Mouse (Mus musculus) CH12.LX (cell line): Measurements from ENCODE around the gene Pkn1. TPM values are rescaled to one million over a fixed set of nuclear protein-coding genes. Genes with fewer than 3 reads are reported as not detected.

Experiments used
- DNase-seq: peaks from one replicate; pipeline ENCODE4 v3.0.0-alpha.2; 2013; ENCODE audit errors: extremely low read depth
- H3K27ac ChIP-seq: 2 replicates; pipeline ENCODE4 v1.5.1; 2012; ENCODE audit warnings: low read depth, mild to moderate bottlenecking, control low read depth, moderate library complexity; ENCODE audit not compliant: insufficient read depth
- H3K27me3 ChIP-seq: replicated peaks from 2 replicates; pipeline ENCODE3; 2012; ENCODE audit warnings: inconsistent platforms
- H3K36me3 ChIP-seq, 2 experiments: replicated peaks in 1 of 2; 2 replicates each; pipeline versions ENCODE3 to v1.6.1; 2012; ENCODE audit warnings: inconsistent platforms in 1 of 2, low read length in 1 of 2, mild to moderate bottlenecking in 1 of 2, mixed read lengths in 1 of 2, moderate library complexity in 1 of 2; ENCODE audit not compliant: control insufficient read depth in 1 of 2, insufficient read depth in 1 of 2
- H3K4me1 ChIP-seq, 2 experiments: 2 replicates each; pipeline ENCODE4 v1.6.1; 2012; ENCODE audit warnings: inconsistent platforms in 1 of 2, moderate library complexity in 1 of 2; ENCODE audit not compliant: insufficient read depth in 2 of 2, control insufficient read depth in 1 of 2
- H3K4me2 ChIP-seq: 2 replicates; pipeline ENCODE4 v1.6.1; 2012; ENCODE audit warnings: low read depth, mild to moderate bottlenecking, control low read depth; ENCODE audit not compliant: poor library complexity, insufficient read depth, severe bottlenecking
- H3K4me3 ChIP-seq, 3 experiments: fragments of 150-350 bp in 1 of 3; sonication (generic) in 1 of 3; replicated peaks in 1 of 3; 2 replicates each; pipeline versions ENCODE3 to v1.5.1; 2011 to 2012; ENCODE audit warnings: low read depth in 2 of 3, low read length in 2 of 3, mild to moderate bottlenecking in 2 of 3, moderate library complexity in 2 of 3, control low read depth in 1 of 3, improper control_type of control experiment in 1 of 3, inconsistent platforms in 1 of 3, mixed read lengths in 1 of 3; ENCODE audit not compliant: poor library complexity in 1 of 3
- H3K79me2 ChIP-seq: replicated peaks from 2 replicates; pipeline ENCODE4 v1.6.1; 2012; ENCODE audit warnings: mild to moderate bottlenecking, moderate library complexity; ENCODE audit not compliant: control insufficient read depth, poor library complexity, insufficient read depth, severe bottlenecking; ENCODE audit errors: extremely low read depth
- H3K9ac ChIP-seq: 2 replicates; pipeline ENCODE4 v1.6.1; 2012; ENCODE audit warnings: low read depth, mild to moderate bottlenecking, control low read depth, moderate library complexity; ENCODE audit not compliant: insufficient read depth
- H3K9me3 ChIP-seq: replicated peaks from 2 replicates; pipeline ENCODE3; 2012; ENCODE audit warnings: low read length, inconsistent platforms, mixed read lengths
- BHLHE40 ChIP-seq: IDR thresholded peaks from 2 replicates; pipeline ENCODE4 v1.6.1; 2011; ENCODE audit warnings: mild to moderate bottlenecking, low read depth, low read length, improper control_type of control experiment
- CHD1 ChIP-seq: IDR thresholded peaks from 2 replicates; pipeline ENCODE4 v1.6.1; 2012; ENCODE audit warnings: low read depth, low read length, improper control_type of control experiment, inconsistent platforms
- CHD2 ChIP-seq: IDR thresholded peaks from 2 replicates; pipeline ENCODE4 v1.6.1; 2011; ENCODE audit warnings: low read length, improper control_type of control experiment
- CTCF ChIP-seq, 2 experiments: IDR thresholded peaks in 1 of 2; conservative IDR thresholded peaks in 1 of 2; 2 replicates each; pipeline ENCODE4 v1.5.1; 2011 to 2012; ENCODE audit warnings: low read depth in 2 of 2, low read length in 2 of 2, improper control_type of control experiment in 1 of 2, inconsistent platforms in 1 of 2, mild to moderate bottlenecking in 1 of 2, moderate library complexity in 1 of 2
- E2F4 ChIP-seq: IDR thresholded peaks from 2 replicates; pipeline ENCODE4 v1.6.1; 2011; ENCODE audit warnings: low read depth, low read length, improper control_type of control experiment; ENCODE audit not compliant: insufficient replicate concordance
- EP300 ChIP-seq: IDR thresholded peaks from 2 replicates; pipeline ENCODE4 v1.6.1; 2011; ENCODE audit warnings: low read length, improper control_type of control experiment
- HCFC1 ChIP-seq: IDR thresholded peaks from 2 replicates; pipeline ENCODE4 v1.6.1; 2012; ENCODE audit warnings: low read depth, mild to moderate bottlenecking, inconsistent platforms, low read length, improper control_type of control experiment
- IRF4 ChIP-seq: IDR thresholded peaks from 2 replicates; pipeline ENCODE4 v1.6.1; 2014; ENCODE audit warnings: low read depth, mild to moderate bottlenecking, inconsistent platforms, low read length, improper control_type of control experiment
- JUN ChIP-seq: IDR thresholded peaks from 2 replicates; pipeline ENCODE4 v1.6.1; 2011; ENCODE audit warnings: low read depth, mild to moderate bottlenecking, low read length, improper control_type of control experiment, moderate library complexity; ENCODE audit not compliant: insufficient read depth
- JUND ChIP-seq: conservative IDR thresholded peaks from 2 replicates; pipeline ENCODE4 v1.6.1; 2011; ENCODE audit warnings: low read depth, low read length, improper control_type of control experiment
- KAT2A ChIP-seq: IDR thresholded peaks from 2 replicates; pipeline ENCODE4 v1.6.1; 2012; ENCODE audit warnings: low read length, improper control_type of control experiment, inconsistent platforms; ENCODE audit not compliant: insufficient replicate concordance
- MAX ChIP-seq: IDR thresholded peaks from 2 replicates; pipeline ENCODE4 v1.6.1; 2011; ENCODE audit warnings: low read length, improper control_type of control experiment
- MAZ ChIP-seq: IDR thresholded peaks from 2 replicates; pipeline ENCODE4 v1.6.1; 2012; ENCODE audit warnings: low read depth, mild to moderate bottlenecking, inconsistent platforms, low read length, improper control_type of control experiment, moderate library complexity
- MEF2A ChIP-seq: IDR thresholded peaks from 2 replicates; pipeline ENCODE4 v1.6.1; 2014; ENCODE audit warnings: low read depth, mild to moderate bottlenecking, inconsistent platforms, low read length, improper control_type of control experiment, borderline replicate concordance
- MXI1 ChIP-seq: IDR thresholded peaks from 2 replicates; pipeline ENCODE4 v1.6.1; 2011; ENCODE audit warnings: mild to moderate bottlenecking, low read depth, low read length, improper control_type of control experiment
- MYC ChIP-seq: IDR thresholded peaks from 2 replicates; pipeline ENCODE4 v1.6.1; 2011; ENCODE audit warnings: low read depth, mild to moderate bottlenecking, improper control_type of control experiment, low read length
- NELFE ChIP-seq: IDR thresholded peaks from 2 replicates; pipeline ENCODE4 v1.6.1; 2011; ENCODE audit warnings: low read depth, low read length, improper control_type of control experiment
- NRF1 ChIP-seq: IDR thresholded peaks from 2 replicates; pipeline ENCODE4 v1.6.1; 2014; ENCODE audit warnings: low read depth, mild to moderate bottlenecking, inconsistent platforms, low read length, improper control_type of control experiment, moderate library complexity
- POLR2A ChIP-seq: IDR thresholded peaks from 2 replicates; pipeline ENCODE4 v1.6.1; 2011; ENCODE audit warnings: low read depth, mild to moderate bottlenecking, improper control_type of control experiment, low read length
- POLR2AphosphoS2 ChIP-seq: IDR thresholded peaks from 2 replicates; pipeline ENCODE4 v1.6.1; 2011; ENCODE audit warnings: low read depth, low read length, improper control_type of control experiment
- RAD21 ChIP-seq: IDR thresholded peaks from 2 replicates; pipeline ENCODE4 v1.6.1; 2011; ENCODE audit warnings: low read depth, mild to moderate bottlenecking, low read length, improper control_type of control experiment, moderate library complexity
- SIN3A ChIP-seq: IDR thresholded peaks from 2 replicates; pipeline ENCODE4 v1.6.1; 2012; ENCODE audit warnings: low read length, improper control_type of control experiment, inconsistent platforms
- TBP ChIP-seq: conservative IDR thresholded peaks from 2 replicates; pipeline ENCODE4 v1.6.1; 2011; ENCODE audit warnings: low read depth, low read length, improper control_type of control experiment
- TCF12 ChIP-seq: IDR thresholded peaks from 2 replicates; pipeline ENCODE4 v1.6.1; 2014; ENCODE audit warnings: low read depth, mild to moderate bottlenecking, inconsistent platforms, low read length, improper control_type of control experiment
- UBTF ChIP-seq: IDR thresholded peaks from 2 replicates; pipeline ENCODE4 v1.6.1; 2012; ENCODE audit warnings: low read depth, mild to moderate bottlenecking, inconsistent platforms, low read length, improper control_type of control experiment, moderate library complexity
- USF1 ChIP-seq: IDR thresholded peaks from 2 replicates; pipeline ENCODE4 v1.6.1; 2014; ENCODE audit warnings: low read depth, mild to moderate bottlenecking, inconsistent platforms, low read length, improper control_type of control experiment
- USF2 ChIP-seq: conservative IDR thresholded peaks from 2 replicates; pipeline ENCODE4 v1.6.1; 2011; ENCODE audit warnings: low read depth, low read length, improper control_type of control experiment
- ZC3H11A ChIP-seq: IDR thresholded peaks from 2 replicates; pipeline ENCODE4 v1.6.1; 2012; ENCODE audit warnings: low read depth, mild to moderate bottlenecking, inconsistent platforms, low read length, improper control_type of control experiment
- ZKSCAN1 ChIP-seq: IDR thresholded peaks from 2 replicates; pipeline ENCODE4 v1.6.1; 2012; ENCODE audit warnings: low read depth, inconsistent platforms, low read length, improper control_type of control experiment, borderline replicate concordance
- dilution Hi-C: fragments of 300-500 bp; cut with MboI; formaldehyde crosslinking; loops from 2 replicates; pipeline ENCODE4 v1.14.3; 2020; ENCODE audit warnings: low sequenced_read_pairs; ENCODE audit not compliant: extremely low pct_unique_long_range_greater_than_20kb, extremely low pct_ligation_motif_present
- in situ Hi-C: fragments of 300-500 bp; cut with MboI; formaldehyde crosslinking; loops from 3 replicates; pipeline ENCODE4 v1.14.3; 2019; ENCODE audit warnings: low sequenced_read_pairs, low pct_ligation_motif_present, low pct_unique_long_range_greater_than_20kb, mixed read lengths
- polyA plus RNA-seq: library from polyadenylated mRNA; unstranded; fragments of >175 nt; gene quantifications from 2 replicates; pipeline ENCODE4 v1.2.1, GENCODE M21; 2012; ENCODE audit warnings: low read depth; ENCODE audit not compliant: insufficient read length
- total RNA-seq, 2 experiments: library from RNA; depleted of rRNA; stranded (reverse); fragments of 300-350 nt in 1 of 2; fragments of >200 nt in 1 of 2; gene quantifications; 2 replicates each; pipeline ENCODE4 v1.2.3; 2012 to 2014

The Pkn1 gene
- total RNA-seq (2012; rRNA removed) (44.6 and 47.8 TPM in 2 replicates), total RNA-seq (2014; rRNA removed) (28.1 and 33.5 TPM in 2 replicates), polyA plus RNA-seq (58.8 and 60.3 TPM in 2 replicates)

DNA sequence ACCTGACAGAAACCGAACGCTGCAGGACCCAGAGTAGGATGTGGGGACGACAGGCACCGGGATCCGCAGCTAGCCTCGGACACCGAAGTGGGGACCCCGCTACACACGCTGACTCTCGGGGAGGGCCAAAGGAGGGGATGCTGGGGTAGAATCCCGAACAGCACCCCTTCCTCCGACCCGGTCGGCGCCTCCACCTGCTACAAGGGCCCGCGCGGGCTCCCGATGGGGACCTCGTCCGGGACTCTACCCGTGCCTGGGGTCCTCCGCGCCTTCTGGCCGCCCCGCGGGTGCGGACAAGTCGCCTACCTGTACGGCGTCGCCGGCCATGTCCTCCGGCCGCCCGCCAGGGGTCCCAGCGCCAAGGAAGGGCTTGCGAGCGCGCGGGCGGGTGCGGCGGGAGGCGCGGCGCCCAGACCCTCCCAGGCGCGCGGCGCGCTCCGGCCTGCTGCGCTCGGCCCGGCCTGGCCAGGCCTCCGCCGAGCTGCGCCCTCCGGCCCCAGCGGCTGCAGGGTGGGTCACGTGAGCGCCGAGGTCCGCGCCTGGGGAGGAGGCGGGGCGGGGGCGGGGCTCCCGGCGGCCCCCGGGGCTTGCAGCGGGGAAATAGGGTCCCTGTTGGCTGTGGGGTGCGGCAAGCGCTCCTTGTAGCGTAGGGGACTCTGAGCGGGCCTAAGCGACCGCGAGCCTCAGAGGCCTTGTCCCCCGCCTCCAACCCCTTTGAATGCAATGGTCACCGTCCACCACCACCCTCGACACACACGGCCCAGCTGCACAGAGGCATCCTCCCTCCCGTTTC lies at the start of gene Pkn1:
TSS of gene Pkn1 (minus strand) at position 519 of the 793 bp plus-strand sequence.
- Histone ChIP-seq H3K79me2 (peaks cover 27% of the 10 kb centered on the region), H3K27ac (peak within 1 kb of the TSS; percentile 69), H3K27me3 (no peaks in the 10 kb centered on the region), H3K4me2 (peak within 1 kb of the TSS; percentile 64), H3K4me1 (peaks cover 25 to 49% of the 10 kb centered on the region in 2 experiments), H3K36me3 (peaks cover 0 to 25% of the 10 kb centered on the region in 2 experiments), H3K9ac (peak within 1 kb of the TSS; percentile 85), H3K4me3 (peak within 1 kb of the TSS; percentile 72 to 94 (median 84)), H3K9me3 (peaks cover 6% of the 10 kb centered on the region)
- dilution Hi-C loops, result no loop called here
- 0 out of 2 replicates have a peak, but pooled peaks have one; percentile 45 for TF ChIP-seq NRF1
- 0 out of 2 replicates have a peak, but pooled peaks have one; percentile 1 for TF ChIP-seq TCF12
- peak; percentile 88 for TF ChIP-seq USF1
- TF ChIP-seq UBTF, result no peak
- TF ChIP-seq POLR2A, result peak; percentile 70
- TF ChIP-seq ZKSCAN1, result no peak
- no peak; the same call in 1 of the 2 replicates for TF ChIP-seq USF2
- 0 out of 2 replicates have a peak, but pooled peaks have one; percentile 23 for TF ChIP-seq SIN3A
- TF ChIP-seq NELFE, result peak; percentile 70
- TF ChIP-seq BHLHE40, result peak; percentile 91
- peak; percentile 60 for DNase-seq
- in situ Hi-C loops, result no loop called here

DNA sequence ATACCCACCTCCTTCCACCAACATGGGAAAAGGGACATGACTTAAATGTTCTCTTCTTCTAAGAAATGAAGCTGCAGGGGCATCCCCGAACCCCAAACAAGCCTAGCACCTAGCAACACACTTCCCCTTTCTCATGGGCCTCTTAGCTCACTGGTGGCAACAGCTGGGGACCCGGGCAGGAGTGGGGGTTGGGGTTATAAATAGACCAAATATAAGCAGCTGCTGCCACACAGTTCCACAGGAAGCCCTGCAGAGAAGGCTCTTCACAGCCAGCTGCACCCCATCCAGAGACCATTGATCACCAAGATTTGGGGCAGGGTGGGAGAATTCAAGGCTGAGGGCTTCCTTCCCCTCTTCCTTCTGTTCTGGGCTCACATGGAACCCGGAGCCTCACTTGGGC lies 49.7 kb upstream of the Pkn1 start:
- Histone ChIP-seq H3K27ac (peak overlapping the region; percentile 76), H3K9ac (peak overlapping the region; percentile 15; the same call in 1 of the 2 replicates), H3K4me1 (peaks cover 4 to 63% of the 10 kb centered on the region in 2 experiments; a peak in 3 of 4 replicates), H3K4me3 (no peak overlapping the region), H3K9me3 (no peaks in the 10 kb centered on the region), H3K36me3 (no peaks in the 10 kb centered on the region), H3K79me2 (no peaks in the 10 kb centered on the region), H3K4me2 (peak overlapping the region; percentile 89), H3K27me3 (no peaks in the 10 kb centered on the region)
- in situ Hi-C loops, result no loop called here
- DNase-seq, result peak; percentile 98
- dilution Hi-C loops, result no loop called here
- peak; percentile 100 for TF ChIP-seq MEF2A
- TF ChIP-seq MYC, result peak; percentile 63; the same call in 1 of the 2 replicates
- TF ChIP-seq JUND, result peak; percentile 15; the same call in 1 of the 2 replicates
- TF ChIP-seq CHD2, result peak; percentile 96
- 0 out of 2 replicates have a peak, but pooled peaks have one; percentile 55 for TF ChIP-seq KAT2A
- TF ChIP-seq MAX, result 0 out of 2 replicates have a peak, but pooled peaks have one; percentile 29
- TF ChIP-seq NRF1, result peak; percentile 22; the same call in 1 of the 2 replicates
- TF ChIP-seq ZKSCAN1, result no peak
- TF ChIP-seq EP300, result peak; percentile 96
- no peak for TF ChIP-seq E2F4
- TF ChIP-seq CHD1, result no peak
- peak; percentile 41; the same call in 1 of the 2 replicates for TF ChIP-seq JUN
- TF ChIP-seq HCFC1, result peak; percentile 30; the same call in 1 of the 2 replicates
- no peak; the same call in none of the 2 replicates for TF ChIP-seq RAD21
- peak; percentile 74 for TF ChIP-seq POLR2A
- no peak for TF ChIP-seq POLR2AphosphoS2
- TF ChIP-seq IRF4, result peak; percentile 89
- no peak for TF ChIP-seq CTCF (conservative IDR thresholded peaks at IDR 0.05 in 1 of 2, IDR thresholded peaks at IDR 0.05 in 1 of 2; ENCODE audit: low read depth in 2 of 2, low read length in 2 of 2)
- TF ChIP-seq MAZ, result peak; percentile 95
- TF ChIP-seq ZC3H11A, result no peak
- peak; percentile 95 for TF ChIP-seq TBP
- peak; percentile 64 for TF ChIP-seq MXI1
- TF ChIP-seq UBTF, result no peak
- TF ChIP-seq USF1, result no peak
